Mouse (Mus musculus) left cerebral cortex, adult 2 months (tissue): ENCODE data around the gene Nsun2. TPM values are rescaled to one million over a fixed set of nuclear protein-coding genes. Genes with fewer than 3 reads are reported as not detected.
"Not testable (repeated sequence)": the region's sequence is repeated elsewhere in the genome, so short reads cannot be mapped to it uniquely, and the experiment has no call there.

Source experiments
- DNase-seq, 2 experiments: peaks; one replicate each; pipeline ENCODE4 v3.0.0; 2021 to 2022; ENCODE audit warnings: low spot score in 2 of 2, mixed read lengths in 1 of 2; ENCODE audit errors: extremely low spot score in 1 of 2
- H3K27ac ChIP-seq: fragments of 200-600 bp; 2 replicates; pipeline ENCODE4 v1.8.1; 2022
- H3K4me3 ChIP-seq: fragments of 200-600 bp; 2 replicates; pipeline ENCODE4 v1.8.1; 2022
- CTCF ChIP-seq: fragments of 200-600 bp; IDR thresholded peaks from 2 replicates; pipeline ENCODE4 v1.8.1; 2022; ENCODE audit warnings: antibody characterized with exemption, mild to moderate bottlenecking, moderate library complexity
- intact Hi-C: fragments of 180-260 bp; cut with DNase I; formaldehyde crosslinking; loops from one replicate; pipeline ENCODE4 v1.15.1; 2025
- total RNA-seq, 2 experiments: library from RNA; stranded (reverse); gene quantifications; 2 replicates each; pipeline ENCODE4 v1.2.3; 2021

Nsun2 gene
- total RNA-seq, 2 experiments from 2014 or later = 83.2 to 93.0 TPM

DNA sequence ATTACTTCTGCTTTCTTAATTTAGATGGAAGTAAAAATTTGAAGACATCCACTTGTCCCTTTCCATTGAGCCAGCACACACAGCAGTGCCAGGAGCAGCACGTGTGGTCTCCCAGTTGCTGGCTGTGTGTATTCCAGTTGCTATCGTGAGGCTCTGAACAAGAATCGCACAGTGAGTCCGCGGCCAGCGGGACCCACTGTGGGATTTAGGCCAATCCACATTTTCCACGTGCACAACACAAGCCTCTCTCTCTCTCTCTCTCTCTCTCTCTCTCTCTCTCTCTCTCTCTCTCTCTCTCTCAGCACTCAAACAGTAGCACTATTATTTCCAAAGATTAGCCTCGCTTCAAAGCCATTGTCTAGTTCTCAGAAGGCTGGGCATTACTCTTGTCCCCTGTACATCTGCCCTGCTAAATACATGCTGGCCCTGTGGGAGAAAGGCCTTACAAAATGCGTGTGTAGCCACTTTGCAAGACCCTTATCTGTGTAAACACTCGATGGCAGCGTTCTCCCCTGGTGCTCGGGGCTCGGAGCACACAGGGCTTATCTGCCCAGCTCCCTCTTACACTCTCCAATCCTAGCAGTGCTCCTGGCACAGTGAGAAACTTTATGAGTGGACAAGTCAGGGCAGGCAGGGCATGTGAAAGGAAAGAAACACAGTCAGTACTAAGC is 25.9 kb downstream of the Nsun2 start:
- Histone ChIP-seq H3K27ac (peak overlapping the region; percentile 57; the same call in 1 of the 2 replicates), H3K4me3 (no peak overlapping the region)
- no peak for DNase-seq
- no peak for TF ChIP-seq CTCF
- intact Hi-C loops = no loop called here

DNA sequence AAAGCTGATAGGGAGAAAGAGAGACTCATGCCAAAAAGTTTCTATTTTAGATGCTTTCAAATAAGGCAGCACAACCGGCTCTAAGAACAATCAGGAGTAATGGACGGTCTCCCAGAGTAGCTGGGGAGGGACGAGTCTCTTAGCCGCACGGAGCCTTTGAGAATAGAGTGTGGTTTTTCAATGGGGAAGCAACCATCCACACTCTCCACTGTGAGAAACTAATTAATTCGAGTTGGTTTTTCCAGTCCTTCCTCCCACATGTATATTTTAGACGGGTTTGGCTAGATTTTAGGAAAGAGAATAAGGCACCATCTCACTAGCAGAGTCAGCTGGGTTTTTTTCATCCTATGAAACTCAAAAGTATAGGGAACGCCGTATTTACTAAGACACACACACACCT is 28.5 kb downstream of the Nsun2 start:
- TF ChIP-seq CTCF = no peak
- no peak overlapping the region for H3K4me3 ChIP-seq
- H3K27ac ChIP-seq = no peak overlapping the region
- no peak for DNase-seq
- intact Hi-C loops = no loop called here

DNA sequence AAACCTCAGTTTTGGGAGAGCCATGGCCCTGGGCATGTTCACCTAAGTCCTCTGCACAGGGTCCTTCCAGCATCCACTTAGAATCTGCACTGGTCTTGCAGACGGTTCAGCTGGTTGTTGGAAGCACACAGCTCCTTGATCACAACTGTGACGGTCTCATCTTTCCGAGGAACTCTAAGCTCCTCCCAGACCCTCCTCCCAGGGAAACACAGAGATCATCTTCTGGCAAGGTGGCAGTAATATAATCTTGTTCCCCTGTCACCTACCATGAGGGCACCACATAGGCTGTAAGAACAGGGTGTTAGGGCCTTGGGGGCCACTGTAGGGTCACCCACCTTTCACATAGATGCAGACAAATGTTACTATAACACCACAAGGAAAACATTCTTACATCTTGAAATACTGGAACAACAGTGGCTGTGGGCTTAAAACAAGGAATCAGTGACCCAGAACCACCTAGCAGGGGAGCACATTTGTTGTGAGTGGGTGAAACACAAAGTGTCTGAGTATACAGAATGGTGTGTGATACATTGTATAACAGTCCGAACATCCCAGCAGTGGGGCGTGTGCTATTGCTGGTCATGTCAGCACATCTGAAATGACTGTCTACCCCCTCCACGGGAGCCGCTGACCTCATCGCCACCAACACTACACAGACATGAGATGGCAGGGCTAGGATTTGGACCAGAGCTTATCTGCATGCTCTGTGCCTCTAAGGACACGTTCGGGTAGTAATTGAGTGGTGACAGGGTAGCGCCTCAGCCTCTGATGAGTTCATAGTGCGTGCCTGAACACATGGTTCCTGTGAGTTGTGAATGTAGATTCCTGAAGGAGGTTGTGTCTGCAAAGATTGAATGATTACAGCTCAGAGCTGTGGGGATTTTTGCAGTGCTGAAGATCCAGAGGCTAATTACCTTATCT is 29.4 kb downstream of the Nsun2 start:
- H3K4me3 ChIP-seq = no peak overlapping the region
- no peak for TF ChIP-seq CTCF
- no peak overlapping the region for H3K27ac ChIP-seq
- intact Hi-C loops = no loop called here
- no peak for DNase-seq

DNA sequence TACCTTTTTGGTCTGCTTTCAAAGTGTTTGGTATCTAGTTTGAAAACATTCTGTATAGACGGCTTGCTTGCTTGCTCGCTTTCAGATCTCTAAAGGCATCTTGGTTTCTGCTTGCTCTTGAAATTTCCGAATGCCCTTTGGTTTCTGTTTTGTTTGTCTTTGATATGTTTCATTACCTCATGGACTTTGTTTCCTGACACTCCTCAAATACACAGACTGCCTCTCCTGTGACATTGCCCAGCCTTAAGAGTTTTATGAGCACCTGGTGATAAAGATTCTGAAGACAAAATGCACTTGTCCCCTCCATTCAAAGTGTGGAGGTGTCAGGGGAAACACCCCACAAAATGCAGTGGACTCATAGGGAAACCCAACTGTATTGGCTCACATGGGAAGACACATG is 30.4 kb downstream of the Nsun2 start:
- TF ChIP-seq CTCF = no peak
- Histone ChIP-seq H3K4me3 (no peak overlapping the region), H3K27ac (no peak overlapping the region)
- intact Hi-C loops = no loop called here
- DNase-seq = no peak

DNA sequence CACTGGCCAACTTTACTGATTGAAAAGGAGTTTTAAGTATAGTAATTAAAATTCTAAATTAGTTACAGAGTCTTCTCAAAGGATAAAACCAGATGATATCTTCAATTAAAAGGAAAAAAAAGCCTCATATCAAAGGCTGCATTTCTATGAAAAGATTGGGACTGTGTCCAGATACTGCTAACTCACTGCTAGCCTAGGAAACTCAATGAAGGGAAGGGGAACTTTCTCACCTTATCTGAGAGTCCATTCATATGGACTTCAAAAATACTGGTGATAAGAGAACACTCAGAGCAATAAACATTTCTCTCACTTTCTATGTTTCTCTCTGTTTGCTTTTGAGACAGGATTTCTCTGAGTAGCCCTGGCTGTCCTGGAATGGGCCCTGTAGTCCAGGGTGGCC is 31.0 kb downstream of the Nsun2 start:
- Histone ChIP-seq H3K4me3 (no peak overlapping the region), H3K27ac (no peak overlapping the region)
- no peak for TF ChIP-seq CTCF
- DNase-seq = no peak
- intact Hi-C loops = no loop called here

DNA sequence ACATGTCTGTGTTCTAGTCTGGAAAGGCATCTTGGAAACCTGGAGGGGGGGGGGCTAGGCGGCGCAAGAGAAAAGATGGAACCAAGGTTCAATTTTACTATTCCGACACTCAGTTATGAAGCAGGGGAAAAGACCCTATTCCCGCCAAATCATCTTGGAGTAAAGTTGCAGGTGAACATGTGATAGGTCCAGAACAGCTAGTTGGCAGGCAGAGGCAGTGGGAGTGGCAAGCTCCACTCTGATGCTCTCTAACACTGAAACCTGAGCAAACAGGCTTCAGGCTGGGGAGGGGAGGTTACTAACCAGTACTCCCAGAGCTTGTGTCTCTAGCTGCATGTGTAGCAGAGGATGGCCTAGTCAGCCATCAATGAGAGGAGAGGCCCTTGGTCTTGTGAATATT is 31.9 kb downstream of the Nsun2 start:
- intact Hi-C loops, H3K4me3 ChIP-seq, DNase-seq, H3K27ac ChIP-seq: not testable (repeated sequence)

DNA sequence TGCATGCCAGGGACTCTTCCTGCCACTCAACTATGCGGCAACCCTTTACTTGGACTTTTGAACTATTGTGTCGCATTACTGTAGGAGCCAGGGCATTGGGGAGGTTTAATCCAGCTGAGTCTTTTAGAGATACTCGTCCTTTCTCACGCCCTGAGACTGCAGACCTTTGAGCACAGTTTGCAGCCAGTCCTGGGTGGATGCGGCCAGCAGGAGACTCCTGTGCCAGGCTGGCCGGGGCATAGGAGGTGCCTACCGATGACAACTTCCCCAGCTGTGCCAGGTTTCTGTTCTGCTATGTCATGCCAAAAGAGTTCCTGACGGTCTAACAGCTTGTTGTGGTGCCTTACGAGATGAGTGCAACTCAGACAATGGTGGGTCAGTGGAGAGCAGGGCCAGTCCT is 35.7 kb downstream of the Nsun2 start:
- H3K27ac ChIP-seq = no peak overlapping the region
- no peak for TF ChIP-seq CTCF
- no peak overlapping the region for H3K4me3 ChIP-seq
- DNase-seq = no peak
- intact Hi-C loops = no loop called here

DNA sequence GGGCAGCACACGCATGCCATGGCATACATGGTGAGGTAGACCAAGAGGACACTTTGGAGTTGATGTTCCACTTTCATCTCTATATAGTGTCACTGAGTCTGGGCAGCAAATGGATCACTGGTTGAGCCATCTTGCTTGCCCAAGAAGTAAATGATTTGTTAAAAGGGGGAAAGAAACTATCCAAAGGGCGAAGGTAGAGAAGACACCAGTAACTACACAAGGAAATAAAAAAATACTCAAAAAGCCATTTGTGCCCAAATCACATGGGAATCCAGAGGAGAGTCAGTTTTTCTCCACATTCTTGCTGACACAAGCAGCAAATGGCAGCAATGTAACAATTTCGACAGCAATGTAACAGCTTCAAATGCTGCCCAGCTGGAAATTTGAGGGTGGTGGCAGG is 39.0 kb downstream of the Nsun2 start:
- intact Hi-C loops = no loop called here

DNA sequence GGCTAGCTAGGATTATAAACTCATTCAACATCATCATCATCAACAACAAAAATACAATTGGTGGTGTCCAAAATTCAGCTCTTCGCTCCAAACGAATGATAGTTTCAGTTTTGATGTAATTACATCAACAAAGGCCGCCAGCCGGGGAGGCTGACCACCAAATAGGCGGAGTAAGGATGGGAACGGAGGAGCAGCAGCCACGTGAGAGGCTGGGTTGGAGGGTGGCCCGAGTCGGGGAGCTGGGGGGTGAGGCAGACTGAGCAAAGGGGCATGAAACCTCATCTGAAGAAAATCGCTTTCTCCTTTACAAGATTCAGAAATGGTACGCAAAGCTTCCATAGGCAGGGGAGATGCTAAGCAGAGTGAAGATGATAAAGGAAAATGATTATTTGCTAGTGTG is 43.1 kb downstream of the Nsun2 start:
- Histone ChIP-seq H3K4me3 (0 out of 2 replicates have a peak overlapping the region, but pooled peaks have one; percentile 21), H3K27ac (no peak overlapping the region)
- no peak for DNase-seq
- intact Hi-C loops = no loop called here
- TF ChIP-seq CTCF = no peak

More for the DNA sequence above, 39.0 kb downstream of the Nsun2 start:
- H3K27ac ChIP-seq = no peak overlapping the region
- TF ChIP-seq CTCF = no peak
- no peak overlapping the region for H3K4me3 ChIP-seq
- DNase-seq = no peak

DNA sequence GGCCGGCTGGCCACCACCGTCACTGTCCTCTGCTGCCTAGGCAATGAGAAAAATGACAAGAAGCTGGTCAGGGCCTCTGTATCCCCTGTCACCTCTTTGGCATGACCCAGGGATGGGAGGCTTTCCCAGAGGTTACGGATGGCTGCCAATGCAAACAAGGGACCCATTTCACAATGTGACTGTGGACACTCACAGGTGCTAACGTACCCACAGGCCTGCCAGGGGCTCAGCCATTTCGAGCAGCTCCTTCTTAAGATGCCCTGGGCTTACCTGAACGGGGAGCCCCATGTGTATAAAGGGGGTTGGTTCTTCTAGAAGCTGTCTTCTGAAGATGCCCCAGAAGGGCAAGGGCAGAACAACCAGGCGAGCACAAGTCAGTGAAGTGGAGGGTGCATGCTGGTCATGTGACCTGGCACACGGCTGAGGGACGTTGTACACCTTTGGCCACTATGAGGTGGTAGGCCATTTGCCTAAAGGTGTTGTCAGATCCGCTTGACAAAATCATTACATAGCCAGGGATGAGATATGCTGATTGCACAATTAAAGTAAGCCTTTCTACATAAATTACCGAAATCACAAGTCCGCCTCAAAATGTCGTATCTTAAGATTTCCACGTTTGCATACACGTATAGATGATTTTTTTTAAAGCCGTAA is 43.8 kb downstream of the Nsun2 start:
- intact Hi-C loops = no loop called here
- Histone ChIP-seq H3K4me3 (no peak overlapping the region), H3K27ac (no peak overlapping the region)
- no peak for TF ChIP-seq CTCF
- no peak for DNase-seq

DNA sequence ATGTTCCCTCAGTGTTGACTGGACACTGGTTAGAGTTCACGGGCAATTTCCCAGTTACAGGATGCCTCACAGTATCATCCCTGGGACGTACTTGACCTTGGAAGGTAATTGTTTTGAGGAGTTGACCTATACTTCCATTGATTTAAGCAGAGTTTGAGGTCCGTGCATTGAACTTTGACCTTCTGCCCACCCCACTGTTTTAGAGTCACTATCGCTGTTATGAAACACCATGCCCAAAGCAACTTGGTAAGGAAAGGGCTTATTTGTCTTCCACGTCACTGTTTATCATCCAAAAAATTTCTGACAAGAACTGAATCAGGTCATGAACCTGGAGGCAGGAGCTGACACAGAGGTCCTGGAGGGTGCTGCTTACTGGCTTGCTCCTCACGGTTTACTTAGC is 48.9 kb downstream of the Nsun2 start:
- Histone ChIP-seq H3K4me3 (no peak overlapping the region), H3K27ac (no peak overlapping the region)
- no peak for TF ChIP-seq CTCF
- intact Hi-C loops = no loop called here
- DNase-seq = no peak

DNA sequence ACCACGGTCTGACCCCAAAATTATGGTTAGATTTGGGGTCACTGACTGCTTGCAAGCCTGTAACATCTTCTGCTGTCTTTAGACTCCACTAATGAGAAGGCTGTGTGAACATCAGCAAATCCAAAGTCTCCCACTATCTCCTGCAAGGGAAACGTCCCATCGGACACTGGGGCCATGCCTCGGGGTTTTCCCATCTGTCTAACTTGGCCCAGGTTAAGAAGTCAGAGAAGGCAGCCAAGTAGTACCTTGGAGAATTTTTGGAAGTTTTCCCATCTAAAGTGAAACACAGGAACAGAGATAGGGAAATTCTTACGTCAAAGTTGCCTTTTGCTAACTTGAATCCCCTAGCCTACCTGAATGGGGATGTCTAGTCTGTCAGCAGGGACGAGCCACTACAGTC is 50.0 kb downstream of the Nsun2 start:
- DNase-seq = no peak
- H3K4me3 ChIP-seq = no peak overlapping the region
- intact Hi-C loops = no loop called here
- TF ChIP-seq CTCF = no peak
- H3K27ac ChIP-seq = no peak overlapping the region
